Mouse (Mus musculus) layer of hippocampus, postnatal 25 days (tissue): ENCODE measurements at regions not wholly inside any gene's neighbourhood (a gene's known extent, or its start where the extent isn't known, plus 50 kb on each side); places are given as distances from the start of the nearest gene placed in this dataset.

Experiments used
- DNase-seq, 2 experiments: peaks; one replicate each; pipeline ENCODE4 v3.0.0; 2022; ENCODE audit warnings: mixed read lengths in 2 of 2, low spot score in 1 of 2; ENCODE audit errors: extremely low spot score in 1 of 2

- no peak for DNase-seq
These were observed 366.7 kb downstream of the Eipr1 start for GRCm38 (mm10) chr12:29118336-29118735.

DNA sequence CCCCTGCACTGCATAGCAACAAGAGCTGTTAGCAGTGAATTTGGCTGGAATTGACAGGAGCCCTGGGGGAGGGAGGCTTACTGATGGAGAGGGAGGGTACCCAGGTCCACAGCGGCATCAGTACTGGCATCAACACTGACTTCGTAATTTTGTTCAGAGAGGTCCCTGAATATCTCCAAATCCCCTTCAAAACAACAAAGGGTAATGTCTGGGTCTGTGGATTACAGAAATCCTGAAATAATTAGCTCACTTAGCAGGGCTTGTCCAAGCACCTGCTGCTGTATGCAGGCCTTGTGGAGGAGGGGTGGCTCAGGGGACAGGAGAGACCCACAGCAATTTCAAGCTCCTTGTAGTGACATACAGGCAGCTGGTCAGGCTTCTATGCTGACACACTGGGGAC is 369.6 kb downstream of the Eipr1 start:
- no peak for DNase-seq

- DNase-seq, result no peak
These were observed 371.3 kb downstream of the Eipr1 start for GRCm38 (mm10) chr12:29122931-29123330.

DNA sequence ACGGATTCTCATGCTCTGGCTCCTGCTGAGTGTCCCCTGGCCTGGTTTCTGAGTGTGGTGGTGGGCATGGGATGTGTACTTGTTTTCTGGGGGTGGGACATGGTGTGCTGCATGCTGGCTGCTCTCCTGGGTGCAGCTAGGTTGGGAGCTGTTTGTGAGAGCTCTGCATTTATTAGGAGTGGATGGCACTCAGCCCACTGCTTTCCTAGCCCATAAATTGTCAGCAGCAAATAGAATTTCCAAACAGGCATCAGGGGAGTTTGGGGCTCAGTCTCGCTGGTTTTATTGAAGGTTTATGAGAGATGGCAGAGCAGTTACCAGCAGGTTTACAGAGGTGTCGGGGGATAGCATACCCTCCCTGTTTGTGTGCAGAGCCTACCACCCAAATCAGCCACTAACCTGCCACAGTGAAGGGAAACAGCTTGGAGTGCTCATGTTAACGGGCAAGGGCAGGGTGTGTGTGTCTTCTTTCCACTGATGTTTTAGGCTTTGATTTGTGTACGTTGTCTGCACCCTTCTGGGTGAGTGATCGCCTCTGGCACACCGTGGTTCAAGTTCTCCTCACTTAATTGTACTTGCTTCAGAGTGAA is 372.6 kb downstream of the Eipr1 start:
- DNase-seq, result no peak

GRCm38 (mm10) chr12:29128844-29129243 is 377.2 kb downstream of the Eipr1 start:
- no peak for DNase-seq

DNA sequence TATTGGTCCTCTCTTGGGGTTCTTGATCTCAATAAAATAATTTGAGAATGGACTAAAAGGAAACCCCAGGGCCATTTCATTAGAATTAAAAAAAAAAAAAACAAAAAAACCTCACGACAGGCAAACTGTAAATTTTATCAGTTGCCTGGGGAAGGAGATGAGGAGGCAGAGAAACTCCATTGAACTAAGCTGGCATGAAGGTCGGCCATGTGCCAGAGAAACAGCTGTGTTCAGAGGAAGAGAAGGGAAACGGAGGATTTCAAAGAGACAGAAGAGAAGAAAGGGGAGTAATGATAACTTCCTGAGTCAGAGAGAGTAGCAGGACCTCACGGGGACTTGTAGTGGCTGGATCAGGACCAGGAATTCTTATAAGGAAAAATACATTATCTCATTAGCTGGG is 377.7 kb downstream of the Eipr1 start:
- no peak for DNase-seq

DNA sequence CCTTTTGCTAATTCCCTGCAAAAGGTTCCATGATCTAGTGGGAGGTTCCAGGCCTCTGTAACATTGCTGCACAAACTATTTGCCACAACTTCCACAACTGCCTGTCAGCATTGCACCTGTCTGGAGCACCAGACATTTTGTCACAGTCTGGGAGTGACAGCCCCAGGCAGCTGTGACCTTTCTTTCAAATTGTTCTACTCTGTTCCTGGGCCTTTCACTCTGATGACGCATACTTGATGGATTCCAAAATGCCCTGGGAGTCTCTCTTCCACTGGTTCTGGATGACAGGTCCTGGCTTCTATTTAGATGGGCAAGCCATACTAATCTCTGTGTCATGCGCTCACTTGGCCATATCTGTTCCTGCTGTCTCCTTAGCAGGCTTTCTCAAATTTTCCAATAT is 382.7 kb downstream of the Eipr1 start:
- no peak for DNase-seq

DNA sequence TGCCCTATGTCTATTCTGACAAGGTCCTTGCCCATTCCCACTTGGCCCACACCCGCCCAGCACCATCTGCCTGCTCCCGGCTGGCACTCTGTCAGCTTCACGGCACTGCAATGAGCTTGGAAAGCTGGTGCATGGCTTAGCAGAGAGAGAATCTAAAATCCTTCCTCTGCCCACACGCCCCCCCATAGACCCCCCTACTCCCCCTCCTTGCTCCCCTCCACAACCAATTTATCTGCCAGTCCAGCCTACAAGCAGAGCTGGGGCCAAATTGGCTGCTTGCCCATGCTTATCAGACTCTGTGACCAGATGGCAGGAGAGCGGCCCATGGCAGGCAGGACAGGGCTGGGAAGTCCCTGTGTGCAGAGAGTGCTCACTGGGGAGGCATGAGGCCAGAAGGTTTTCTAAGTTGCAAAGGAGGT is 385.3 kb downstream of the Eipr1 start:
- DNase-seq, result peak; percentile 40 to 56

DNA sequence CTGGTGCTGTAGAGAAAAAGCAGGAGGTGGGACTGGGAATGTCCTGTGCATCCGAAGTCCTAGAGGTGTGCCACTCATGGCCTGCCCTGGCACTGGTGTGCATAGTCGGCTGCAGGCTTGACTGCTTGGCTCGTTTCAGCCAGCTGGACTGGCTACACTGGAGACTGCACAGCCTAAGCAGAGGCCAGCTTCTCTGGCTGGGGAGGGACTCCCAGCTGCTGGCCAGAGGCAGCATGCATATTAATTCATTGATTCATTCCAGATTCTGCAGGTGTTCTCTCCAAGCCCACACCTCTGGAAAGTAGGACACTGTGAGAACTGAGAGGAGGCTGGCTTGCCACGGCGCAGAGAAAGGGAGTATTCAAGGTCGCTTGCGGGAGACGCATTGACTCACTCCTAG is 385.9 kb downstream of the Eipr1 start:
- no peak for DNase-seq

GRCm38 (mm10) chr12:29140576-29140975 is 387.6 kb upstream of the Myt1l start:
- DNase-seq, result no peak

DNA sequence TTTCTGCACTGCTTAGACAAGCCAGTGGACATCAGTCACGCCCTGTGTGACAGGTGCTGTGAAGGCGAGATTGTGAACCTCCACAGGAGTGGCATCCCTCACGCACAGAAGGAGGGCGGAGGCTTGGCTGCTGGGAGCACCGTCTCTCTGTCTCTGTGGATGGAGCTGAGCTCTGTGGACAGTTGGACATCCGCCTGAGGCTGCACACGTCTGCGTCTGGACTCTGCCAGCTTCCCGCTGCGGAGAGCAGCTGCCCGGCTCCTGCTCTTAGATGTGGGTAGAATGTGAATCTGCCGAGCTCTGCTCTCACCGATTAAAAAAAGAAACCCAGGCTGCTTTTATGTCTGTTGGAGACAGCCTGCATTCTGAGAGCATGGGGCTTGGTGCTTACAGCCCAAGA is 387.1 kb upstream of the Myt1l start:
- DNase-seq, result peak; percentile 36 to 39

DNA sequence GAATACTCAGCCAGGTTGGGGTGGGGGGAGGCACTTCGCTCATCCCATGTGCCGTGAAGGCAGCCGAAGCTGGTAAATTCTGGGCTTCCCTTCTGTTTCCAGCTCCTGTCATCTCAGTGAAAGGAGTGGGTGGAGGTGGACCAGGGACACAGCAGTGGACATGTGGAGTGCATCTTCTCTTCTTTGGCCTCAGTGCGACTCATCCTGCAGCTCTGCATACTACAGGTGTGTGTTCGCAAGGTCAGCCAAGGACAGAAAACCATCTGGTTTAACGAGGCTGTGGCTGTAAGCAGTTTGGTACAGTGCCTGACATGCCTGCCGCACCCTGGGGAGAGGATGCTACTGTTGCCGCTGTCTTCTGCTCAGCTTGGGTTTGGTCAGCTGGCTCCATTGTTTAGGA is 386.3 kb upstream of the Myt1l start:
- peak in 1 of 2 experiments; percentile 27 for DNase-seq

- DNase-seq, result peak; percentile 54 to 55
These were observed 384.9 kb upstream of the Myt1l start for GRCm38 (mm10) chr12:29143297-29143696.

- DNase-seq, result no peak
These were observed 367.3 kb upstream of the Myt1l start for GRCm38 (mm10) chr12:29160920-29161319.

- no peak for DNase-seq
These were observed 366.6 kb upstream of the Myt1l start for GRCm38 (mm10) chr12:29161546-29161945.

DNA sequence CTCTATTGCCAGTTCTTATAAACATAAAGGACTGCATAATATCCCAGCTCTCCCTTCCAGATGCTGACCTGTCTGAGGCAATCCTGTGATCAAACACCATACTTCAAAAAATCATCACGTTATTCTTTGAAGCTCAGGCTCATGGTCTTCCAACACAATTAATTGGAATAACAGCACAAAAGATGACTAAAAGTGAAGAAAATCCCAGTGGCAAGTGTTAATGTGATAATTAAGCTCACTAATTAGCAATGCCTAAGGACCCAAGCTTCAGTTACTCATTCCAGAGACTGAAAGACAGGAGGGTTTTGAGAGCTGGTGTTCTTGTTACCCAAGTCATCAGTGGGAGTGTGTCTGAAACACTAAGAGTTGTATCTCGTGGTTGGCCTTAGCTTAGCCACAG is 363.5 kb upstream of the Myt1l start:
- no peak for DNase-seq

- DNase-seq, result no peak
These were observed 361.9 kb upstream of the Myt1l start for GRCm38 (mm10) chr12:29166316-29166715.

GRCm38 (mm10) chr12:29167922-29168321 is 360.3 kb upstream of the Myt1l start:
- no peak for DNase-seq

DNA sequence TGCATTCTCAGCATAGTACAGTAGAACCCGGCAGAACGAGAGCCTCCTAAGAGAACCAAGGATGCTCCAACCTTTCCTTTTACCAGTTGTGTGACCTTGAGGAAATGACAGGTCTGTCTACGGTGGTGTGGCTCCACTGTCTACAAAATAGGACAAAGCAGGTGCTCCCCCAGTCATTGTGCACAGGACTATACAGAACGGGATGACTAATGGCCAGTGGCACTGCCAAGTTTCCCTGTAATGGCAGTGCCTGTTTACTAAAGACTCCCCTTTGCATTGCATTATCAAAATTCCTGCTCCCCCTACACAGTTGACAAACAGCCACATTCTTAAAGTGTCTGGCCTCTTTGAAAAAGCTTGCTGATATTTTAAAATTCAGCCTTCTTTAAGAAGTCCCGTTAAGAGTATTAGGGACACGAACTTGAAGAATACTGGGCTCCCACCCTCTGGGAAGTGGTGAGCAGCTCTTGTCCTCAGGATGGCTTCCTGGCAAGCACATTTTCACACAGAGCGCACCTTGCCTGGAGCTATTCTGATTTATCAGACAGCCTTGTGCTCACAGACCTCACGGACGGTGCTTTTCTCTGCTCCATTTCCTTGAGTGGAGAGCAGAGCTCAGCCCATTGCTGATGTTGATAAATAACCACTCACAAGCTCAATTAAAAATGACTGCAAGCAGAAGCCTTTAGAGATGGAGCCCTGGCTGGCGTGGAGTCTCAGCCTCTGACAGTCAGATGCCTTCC is 352.3 kb upstream of the Myt1l start:
- DNase-seq, result no peak

- DNase-seq, result no peak
These were observed 351.0 kb upstream of the Myt1l start for GRCm38 (mm10) chr12:29177145-29177544.

DNA sequence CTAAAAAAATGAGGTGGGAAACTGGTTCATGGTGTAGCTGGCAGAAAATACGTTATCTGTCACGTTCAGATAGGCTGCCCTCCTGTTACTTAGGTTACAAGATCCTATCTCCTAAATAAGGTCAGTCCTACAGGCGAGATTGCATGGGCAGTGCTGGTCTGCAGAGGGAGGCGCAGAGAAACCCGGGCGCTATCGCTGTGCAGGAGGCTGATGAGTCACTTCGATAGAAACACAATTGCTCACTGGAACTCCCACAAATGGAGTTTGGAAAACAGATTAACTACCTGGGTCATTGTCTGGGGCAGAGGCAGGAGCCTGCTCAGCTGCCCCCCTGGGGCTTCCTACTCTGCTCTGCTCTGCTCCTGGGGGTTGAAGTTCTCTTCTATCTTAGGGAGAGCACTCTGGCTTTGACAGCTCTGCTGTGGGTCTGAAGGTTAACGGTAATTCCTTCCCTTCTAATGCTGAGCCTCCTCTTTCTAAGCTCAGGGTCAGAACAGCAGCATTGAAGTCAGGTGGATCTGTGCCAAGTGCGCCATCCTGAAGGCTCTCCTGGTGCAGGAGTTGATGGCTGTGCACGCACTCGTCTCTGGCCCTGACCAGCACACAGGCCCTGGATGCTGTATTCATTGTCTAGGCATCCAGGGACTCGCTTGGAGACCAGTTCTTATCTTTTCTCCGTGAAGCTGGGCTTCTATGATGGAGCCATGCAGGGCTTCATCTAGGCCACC is 349.9 kb upstream of the Myt1l start:
- DNase-seq, result no peak

DNA sequence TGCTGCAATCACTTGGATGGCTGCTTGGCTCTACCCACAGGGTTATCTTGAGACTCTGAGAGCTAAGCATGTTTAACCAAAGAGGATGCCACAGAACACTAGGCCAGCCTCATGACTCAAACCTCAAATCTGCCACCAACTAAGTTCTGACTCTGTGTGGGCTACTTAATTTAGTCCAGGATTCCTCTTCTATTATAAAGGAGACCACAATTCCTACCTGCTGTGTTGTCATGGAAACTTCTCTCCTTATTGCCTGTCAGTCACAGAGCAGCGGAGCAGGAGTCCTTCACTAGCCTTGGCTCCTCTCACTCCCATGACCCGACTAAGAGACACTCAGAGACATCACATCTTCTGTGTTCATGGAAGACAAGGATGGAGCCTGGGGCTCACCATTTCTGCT is 348.8 kb upstream of the Myt1l start:
- no peak for DNase-seq
